Mouse (Mus musculus) bone marrow macrophage, adult 2 months (primary cell): Measurements from ENCODE around the gene Ccdc155.

ENCODE experiments used
- CTCF ChIP-seq: IDR thresholded peaks from 2 replicates; pipeline ENCODE4 v1.5.1; 2012; ENCODE audit warnings: low read depth, mild to moderate bottlenecking, low read length, moderate library complexity
- POLR2A ChIP-seq: IDR thresholded peaks from 2 replicates; pipeline ENCODE4 v1.6.1; 2012; ENCODE audit warnings: mild to moderate bottlenecking, low read depth, low read length, borderline replicate concordance

DNA sequence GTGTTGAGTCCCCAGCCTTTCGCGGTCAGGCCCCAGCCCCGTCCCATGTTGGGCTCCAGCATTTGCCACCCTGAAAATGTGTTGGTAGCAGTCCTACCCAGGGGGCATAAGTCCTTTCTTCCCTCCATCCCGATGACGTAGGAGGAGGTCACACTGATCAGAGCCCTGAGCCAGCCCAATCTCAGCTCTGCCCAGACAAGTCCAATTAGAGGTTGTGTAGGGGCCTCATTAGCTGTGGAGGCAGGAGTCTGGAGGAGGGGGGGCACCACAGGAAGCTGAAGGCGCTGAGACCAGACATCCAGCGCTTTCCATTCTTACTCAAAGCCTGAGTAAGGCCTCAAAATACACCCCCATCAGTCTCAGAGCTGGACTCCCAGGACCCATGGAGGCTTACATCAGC lies 18.8 kb downstream of the Ccdc155 start:
- TF ChIP-seq POLR2A = no peak
- no peak for TF ChIP-seq CTCF
